Mouse (Mus musculus) neural tube, embryonic 10.5 days (tissue): ENCODE measurements around the gene Bfsp2.
"Not testable (repeated sequence)": the region's sequence is repeated elsewhere in the genome, so short reads cannot be mapped to it uniquely, and the experiment has no call there.

Source experiments
- DNase-seq: peaks from one replicate; pipeline ENCODE4 v3.0.0-alpha.2; 2017; ENCODE audit warnings: low spot score; ENCODE audit errors: extremely low spot score

Bfsp2 gene

GRCm38 (mm10) chr9:103431718-103432117 is 48.5 kb downstream of the Bfsp2 start:
- DNase-seq, result no peak

DNA sequence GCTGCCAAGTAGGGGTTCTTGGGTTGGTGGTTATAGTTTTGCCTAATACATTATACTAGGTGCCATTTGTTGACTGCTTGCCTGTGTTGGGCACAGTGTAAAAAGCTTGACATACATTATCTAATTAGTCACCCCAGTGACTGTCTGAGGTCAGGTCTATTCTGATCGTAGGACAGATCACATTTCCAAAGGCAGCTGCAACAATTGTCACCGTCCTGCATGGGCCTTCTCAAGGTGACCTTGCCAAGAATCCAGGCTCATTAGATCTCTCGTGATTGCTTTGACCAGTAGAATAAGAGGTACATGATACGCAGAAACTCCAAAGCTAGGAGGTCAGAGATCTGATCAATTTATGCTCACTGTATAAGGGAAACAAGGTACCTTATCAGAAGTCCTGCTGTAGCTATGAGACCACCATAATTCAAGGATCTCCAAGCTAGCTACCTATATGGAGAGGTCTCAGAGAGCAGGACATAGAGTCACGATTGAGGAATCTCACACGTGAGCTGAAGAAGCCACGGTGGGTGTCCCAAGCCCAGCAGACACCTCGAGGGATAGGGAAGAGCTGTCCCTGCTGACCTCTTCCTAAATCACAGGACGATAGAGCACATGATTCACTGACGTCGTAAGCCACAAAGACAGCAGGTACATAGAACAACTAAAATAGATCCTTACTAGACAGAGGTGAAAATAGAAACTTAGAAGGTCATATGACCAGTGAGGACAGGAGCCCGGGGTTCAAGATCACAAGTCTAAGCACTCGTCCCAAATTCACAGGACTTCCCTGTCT is 49.6 kb downstream of the Bfsp2 start:
- DNase-seq, result no peak

GRCm38 (mm10) chr9:103426425-103426824 is 53.8 kb downstream of the Bfsp2 start:
- no peak for DNase-seq

DNA sequence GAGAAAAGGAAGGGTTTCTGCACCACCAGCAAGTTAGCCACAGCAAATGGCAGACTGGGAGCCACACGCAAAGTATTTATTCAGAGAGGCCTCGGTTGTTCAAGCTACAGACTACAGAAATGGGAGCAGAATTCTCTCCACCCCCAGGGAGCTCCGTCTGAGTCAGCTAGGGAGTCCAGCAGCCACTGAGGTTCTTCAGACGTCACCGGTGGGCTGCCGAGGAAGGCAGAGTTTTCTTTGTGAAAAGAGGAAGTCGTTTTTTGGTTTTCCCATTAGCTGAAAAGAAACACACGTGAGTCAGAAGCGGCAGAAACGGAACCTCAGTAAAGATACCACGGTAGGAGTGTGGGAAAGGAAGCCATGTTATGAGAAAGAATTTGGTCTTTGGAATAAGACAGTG is 55.4 kb downstream of the Bfsp2 start:
- DNase-seq, result no peak

- DNase-seq, result no peak
These were observed 56.3 kb downstream of the Bfsp2 start for GRCm38 (mm10) chr9:103423951-103424350.

- DNase-seq, result no peak
These were observed 56.8 kb downstream of the Bfsp2 start for GRCm38 (mm10) chr9:103423384-103423783.

DNA sequence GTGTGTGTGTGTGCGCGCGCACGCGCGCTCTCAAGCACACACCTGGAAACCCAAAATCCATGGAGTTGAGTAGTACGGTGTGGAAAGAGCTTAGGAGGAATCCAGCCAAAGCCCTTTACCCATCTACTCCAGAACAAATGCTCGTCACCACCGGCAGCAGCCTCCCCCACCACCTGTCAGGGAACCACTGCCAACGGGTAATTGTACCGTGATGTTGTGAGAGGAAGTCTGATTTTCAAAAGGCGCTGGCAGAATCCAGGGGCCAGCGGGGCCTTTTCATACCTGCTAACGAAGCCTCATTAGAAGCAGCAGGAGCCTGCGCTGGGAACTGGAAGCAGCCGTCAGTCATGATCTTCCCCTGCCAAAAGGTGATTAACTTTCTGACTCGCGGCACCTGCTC is 57.4 kb downstream of the Bfsp2 start:
- no peak for DNase-seq

GRCm38 (mm10) chr9:103420844-103421243 is 59.4 kb downstream of the Bfsp2 start:
- no peak for DNase-seq

GRCm38 (mm10) chr9:103418786-103419185 is 61.4 kb downstream of the Bfsp2 start:
- DNase-seq, result no peak

GRCm38 (mm10) chr9:103418267-103418666 is 62.0 kb downstream of the Bfsp2 start:
- not testable (repeated sequence) for DNase-seq

DNA sequence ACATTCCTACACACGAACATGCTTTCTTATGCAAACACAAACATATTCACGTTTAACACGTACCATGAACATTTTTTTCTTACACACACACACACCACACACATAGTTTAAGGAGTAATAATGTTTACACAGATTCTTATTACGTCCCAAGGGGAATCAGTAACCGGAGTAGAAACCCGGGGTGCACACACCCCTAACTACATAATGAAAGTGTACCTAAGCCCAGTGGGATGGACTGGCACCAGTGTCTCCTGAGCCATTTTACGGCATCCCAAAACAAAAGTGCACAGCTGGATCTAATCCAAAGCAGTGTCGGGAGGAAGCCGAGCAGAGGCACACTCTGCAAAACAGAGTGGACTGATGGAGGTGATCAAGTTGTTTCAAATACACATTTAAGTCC is 66.8 kb downstream of the Bfsp2 start:
- DNase-seq, result no peak

GRCm38 (mm10) chr9:103409119-103409518 is 71.1 kb downstream of the Bfsp2 start:
- DNase-seq, result no peak

DNA sequence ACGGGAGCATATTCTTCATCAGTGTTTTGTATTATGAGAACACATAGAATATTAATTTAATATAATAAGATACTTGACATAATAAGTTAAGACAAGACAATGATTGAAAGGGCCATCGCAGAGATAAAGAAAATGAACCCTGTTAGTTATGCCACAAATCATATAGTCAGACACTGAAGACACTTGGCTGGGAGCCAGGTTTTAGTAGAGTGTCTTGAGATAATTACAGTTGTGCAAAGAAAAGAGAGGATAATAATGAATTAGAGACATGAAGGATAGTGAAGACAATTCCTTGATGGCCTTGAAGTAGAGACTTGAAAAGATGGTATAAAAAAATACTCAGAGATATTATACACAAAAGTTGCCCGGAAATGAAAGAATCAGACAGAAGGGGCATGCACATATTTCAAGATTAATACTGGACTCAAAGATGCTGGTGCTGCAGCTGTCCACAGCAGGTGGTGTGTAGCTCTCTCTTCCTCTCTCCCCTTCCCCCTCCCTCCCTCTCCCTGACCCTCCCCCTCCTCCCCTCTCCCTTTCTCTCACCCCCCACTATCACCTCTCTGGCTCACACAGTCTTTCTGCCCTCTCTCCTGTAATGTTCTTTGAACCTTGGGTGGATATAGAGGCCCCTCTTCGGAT is 72.0 kb downstream of the Bfsp2 start:
- DNase-seq, result no peak

GRCm38 (mm10) chr9:103403331-103403973 is 76.8 kb downstream of the Bfsp2 start:
- DNase-seq, result no peak

DNA sequence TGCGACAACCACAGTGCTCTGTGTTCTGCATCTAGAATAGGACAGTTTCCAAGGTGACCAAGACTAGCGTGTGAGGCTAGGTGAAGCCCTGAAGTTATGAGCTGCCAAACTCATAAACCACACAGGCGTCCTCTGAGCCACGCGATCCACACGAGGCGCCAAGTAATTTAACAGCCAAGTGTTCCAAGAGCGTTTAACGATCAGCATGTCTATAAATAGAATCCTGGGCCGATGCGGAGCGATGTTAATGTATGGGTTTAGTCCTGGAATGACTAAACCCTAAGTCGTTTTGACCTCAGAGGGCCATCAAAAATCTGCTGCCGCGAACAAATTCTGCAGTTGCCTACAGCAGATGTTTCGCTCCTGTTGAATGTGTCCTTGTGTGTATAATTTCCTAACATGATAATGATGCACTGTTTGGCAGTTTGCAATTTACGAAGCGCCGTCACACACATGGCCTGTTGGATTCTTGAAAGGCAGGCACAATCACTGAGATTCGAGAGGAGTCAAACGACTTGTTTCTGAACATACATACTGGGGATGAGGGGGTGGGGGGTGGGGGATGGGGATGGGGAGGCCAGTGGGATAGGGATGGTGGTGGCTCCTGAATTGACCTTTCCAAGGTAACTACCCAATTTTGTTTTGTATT is 81.6 kb downstream of the Bfsp2 start:
- no peak for DNase-seq

DNA sequence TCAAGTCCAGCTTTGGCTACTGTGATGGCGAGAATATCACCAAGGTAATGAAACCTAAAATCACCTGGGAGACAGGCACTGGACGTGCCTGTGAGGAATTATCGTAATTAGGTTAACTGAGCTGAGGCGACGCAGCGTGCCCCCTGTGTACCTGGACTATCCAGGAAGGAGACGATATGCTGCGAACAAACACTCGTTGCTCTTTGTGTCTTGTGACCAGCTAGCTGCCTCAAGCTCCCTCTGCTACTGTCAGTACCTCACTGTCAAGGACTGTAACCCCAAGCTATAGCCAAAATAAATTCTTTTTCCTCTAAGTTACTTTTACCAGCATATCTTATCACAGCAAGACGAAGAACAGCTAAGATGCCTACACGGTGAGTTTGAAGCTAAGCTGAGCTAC is 87.0 kb downstream of the Bfsp2 start:
- DNase-seq, result no peak

DNA sequence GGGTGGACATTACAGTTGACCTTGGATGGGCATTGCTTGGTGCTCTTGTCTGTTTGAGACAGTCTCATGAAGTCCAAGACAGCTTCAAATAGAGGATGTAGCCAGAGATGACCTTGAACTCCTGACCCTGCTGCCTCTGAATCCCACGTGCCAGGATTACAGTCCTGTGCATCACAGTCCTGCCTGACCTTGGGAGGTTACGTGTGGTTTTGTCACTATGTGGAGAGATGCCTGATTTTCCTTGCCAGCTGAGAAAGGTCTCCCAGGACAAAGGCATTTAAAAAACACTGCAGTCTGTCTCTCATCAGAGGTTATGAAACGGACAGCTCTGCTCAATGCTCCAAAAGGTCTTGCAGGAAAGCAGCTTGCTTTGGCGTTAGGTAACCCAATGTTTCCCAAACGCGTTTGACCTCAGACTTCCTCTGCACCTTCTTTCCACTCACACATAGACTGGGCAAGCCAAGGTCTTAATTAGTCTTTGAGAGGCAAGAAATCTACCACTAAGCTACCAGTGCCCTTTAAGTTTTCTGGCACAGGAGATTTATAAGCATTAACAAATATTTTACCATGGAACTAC is 88.3 kb downstream of the Bfsp2 start:
- DNase-seq, result no peak

DNA sequence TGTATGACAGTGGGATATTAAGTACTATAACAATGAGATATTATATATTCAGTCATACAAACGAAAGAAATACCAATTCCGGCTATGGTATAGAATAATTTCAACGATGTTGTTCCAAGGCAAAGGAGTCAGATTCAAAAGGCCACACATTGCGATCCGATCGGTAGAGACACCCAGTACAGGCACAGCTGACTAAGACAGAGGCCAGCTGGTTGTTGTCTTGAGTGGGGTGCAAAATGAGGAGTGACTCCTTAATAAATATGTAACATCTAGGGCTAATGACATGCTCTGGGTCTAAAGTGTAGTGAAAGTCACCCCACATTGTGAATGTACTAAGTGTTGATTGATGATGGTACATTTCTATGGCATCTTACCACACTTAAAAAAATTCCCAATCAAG is 91.0 kb downstream of the Bfsp2 start:
- DNase-seq, result no peak

GRCm38 (mm10) chr9:103387011-103387653 is 93.1 kb downstream of the Bfsp2 start:
- DNase-seq, result no peak

GRCm38 (mm10) chr9:103386573-103386972 is 93.6 kb downstream of the Bfsp2 start:
- DNase-seq, result no peak

GRCm38 (mm10) chr9:103385600-103385999 is 94.6 kb downstream of the Bfsp2 start:
- DNase-seq, result no peak
